Mouse (Mus musculus): ENCODE measurements around the gene Tmem79.
"Not testable (repeated sequence)": the region's sequence is repeated elsewhere in the genome, so short reads cannot be mapped to it uniquely, and the experiment has no call there.

- TF ChIP-seq POLR2A (IDR thresholded peaks at IDR 0.05; ENCODE audit: borderline replicate concordance, low read depth, low read length); CTCF (IDR thresholded peaks at IDR 0.05; ENCODE audit: low read depth, low read length): not testable (repeated sequence)
These were observed 32.6 kb upstream of the Tmem79 start for GRCm38 (mm10) chr3:88368511-88368910.

Data from bone marrow macrophage, adult 2 months (primary cell).